Mouse (Mus musculus) urinary bladder, postnatal 36 days (tissue): ENCODE results near the gene Gata2.
"Not testable (repeated sequence)": the region's sequence is repeated elsewhere in the genome, so short reads cannot be mapped to it uniquely, and the experiment has no call there.

Experiments used
- DNase-seq, 2 experiments: peaks; one replicate each; pipeline ENCODE4 v3.0.0; 2022; ENCODE audit warnings: low spot score in 2 of 2, mixed read lengths in 1 of 2

Gene Gata2

DNA sequence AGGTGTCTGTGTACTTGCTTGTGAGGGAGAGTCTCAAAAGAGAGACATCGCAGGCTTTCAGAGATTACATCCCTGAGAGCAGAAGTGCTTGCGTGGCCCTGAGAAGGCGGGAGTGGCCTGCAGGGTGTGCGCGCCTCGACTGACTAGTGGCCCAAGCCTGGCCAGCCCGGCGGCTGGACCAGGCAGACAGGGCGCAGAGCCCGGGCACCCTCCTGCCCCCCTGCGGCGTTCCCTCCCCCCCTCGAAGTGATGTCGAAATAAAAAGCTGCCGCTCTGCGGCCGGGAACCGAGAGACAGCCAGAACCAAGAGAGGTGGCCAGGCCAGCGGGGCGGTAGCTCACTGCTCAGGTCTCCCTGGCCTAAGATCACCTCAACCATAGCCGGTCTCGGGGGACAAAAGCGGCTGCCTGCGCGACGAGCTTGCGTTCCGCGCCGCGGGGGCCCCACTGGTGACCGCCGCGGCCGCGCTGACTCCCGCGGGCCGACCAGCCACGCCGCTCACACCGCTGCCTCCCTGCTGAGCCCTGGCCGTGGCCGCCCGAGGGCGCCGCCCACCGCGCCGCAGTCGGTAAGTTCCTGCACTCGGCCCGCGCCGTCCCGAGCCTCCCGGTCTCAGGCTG lies at the start of gene Gata2:
TSS of gene Gata2 (plus strand) at position 459 of the 620 bp plus-strand sequence.
- DNase-seq, result peak; percentile 58 to 71

- DNase-seq, result no peak
Measured at GRCm38 (mm10) chr6:88145793-88146192, 47.9 kb upstream of the Gata2 start.

DNA sequence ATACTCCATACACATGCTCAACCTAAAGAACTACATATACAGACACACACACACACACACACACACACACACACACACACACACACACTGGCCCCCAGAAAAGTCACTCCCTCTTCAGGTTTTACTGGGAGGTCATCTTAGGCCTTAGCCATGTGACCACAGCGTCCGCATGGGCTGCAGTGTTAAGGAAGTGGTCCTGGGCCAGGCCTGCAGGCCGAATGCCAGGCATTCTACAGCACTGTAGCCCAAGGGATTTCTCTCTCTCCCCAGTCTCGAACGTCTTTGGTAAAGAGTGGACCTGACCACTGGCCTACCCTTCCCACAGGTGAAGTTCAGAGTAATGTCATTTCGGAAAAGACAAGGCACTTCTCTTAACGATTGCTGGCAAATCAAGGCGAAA lies 47.1 kb upstream of the Gata2 start:
- DNase-seq, result no peak

DNA sequence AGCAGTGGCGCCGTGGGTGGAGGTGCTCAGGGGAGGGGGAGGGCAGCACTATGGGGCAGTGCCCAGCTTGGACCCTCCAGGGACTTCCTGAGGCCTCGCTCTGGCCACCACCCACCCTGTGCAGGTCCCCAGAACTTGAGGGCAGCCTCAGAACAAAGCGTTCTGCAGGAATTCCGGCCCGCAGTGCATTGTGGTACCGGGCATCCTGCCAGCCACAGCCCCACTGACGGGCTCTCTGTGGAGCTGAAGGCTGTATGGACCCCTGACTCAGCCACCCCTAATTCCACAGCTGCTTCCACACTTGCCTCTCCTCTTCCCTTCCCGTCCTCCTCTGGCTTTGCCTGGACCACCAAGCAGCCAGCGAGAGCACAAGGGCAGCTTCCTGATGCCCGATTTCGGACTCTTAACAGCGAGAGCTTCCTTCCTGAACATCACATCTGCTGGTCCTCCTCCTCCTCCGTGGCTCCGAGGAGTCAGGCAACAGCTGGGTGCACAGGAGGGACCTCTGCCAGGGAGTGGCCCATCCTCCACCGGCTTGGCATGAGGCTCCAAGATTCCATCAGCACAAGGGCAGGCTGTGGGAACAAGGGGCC lies 46.2 kb upstream of the Gata2 start:
- peak in 1 of 2 experiments; percentile 22 for DNase-seq

DNA sequence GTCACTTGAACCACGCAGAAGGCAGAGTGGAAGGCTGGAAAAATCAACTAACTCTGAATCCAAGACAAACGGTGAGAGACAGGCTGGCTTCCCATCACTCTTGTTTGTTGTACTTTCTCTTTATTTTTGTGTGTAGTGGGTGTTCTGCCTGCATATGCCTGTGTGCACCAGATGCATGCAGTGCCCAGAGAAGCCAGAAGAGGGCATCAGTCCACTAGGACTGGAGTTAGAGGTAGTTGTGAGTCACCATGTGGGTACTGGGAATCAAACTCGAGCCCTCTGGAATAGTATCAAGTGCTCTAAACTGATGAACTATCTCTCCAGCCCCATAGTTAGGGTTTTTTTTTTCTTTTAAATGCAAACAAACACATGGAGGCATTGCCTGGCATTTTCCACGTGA lies 42.4 kb upstream of the Gata2 start:
- DNase-seq, result no peak

DNA sequence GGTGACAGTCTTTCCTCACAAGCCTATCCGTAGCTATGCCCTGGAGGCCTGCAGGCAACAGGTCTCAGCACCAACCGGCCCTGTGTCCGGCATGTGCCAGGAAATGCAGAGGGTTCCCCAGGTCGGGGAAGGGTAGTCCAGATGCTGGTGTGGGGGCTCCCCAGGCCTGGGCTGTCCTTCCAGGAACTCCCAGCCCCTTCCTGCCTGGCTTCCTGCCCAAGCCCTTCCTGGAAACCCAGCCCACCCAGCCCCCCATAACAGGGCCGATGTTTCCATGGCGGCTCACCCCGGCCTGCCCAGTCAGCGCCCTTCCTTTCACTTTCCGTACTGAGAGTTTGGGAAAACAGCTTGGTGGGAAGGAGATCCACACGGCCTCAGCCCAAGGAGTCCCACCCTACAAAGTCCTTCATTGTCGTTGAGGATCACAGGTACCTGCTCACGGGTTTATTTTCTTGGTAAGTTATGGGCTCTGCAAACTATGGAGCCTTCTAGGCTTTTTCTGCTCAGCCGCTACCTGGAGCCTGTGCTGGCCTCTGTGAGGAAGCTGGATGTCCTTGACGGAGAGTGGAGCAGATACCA lies 41.5 kb upstream of the Gata2 start:
- DNase-seq, result no peak

DNA sequence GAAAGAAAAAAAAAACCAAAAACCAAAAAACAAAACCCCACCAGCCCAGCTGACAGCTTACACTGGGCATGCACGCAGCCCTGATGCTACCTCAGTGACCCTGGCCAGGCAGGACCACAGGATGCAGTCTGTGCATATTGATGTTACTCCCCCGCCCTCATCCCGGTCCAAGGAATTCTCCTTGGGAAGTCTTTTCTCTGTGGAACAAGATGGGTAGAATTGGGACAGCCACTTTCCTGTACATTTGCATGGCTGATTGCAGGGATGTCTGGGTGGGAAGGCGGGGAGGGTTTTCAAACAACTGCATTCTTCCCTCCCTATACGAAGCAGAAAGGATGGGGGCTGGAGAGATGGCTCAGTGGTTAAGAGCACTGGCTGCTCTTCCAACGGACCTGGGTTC lies 40.7 kb upstream of the Gata2 start:
- no peak for DNase-seq

GRCm38 (mm10) chr6:88155614-88156013 lies 38.1 kb upstream of the Gata2 start:
- not testable (repeated sequence) for DNase-seq

- no peak for DNase-seq
Measured at GRCm38 (mm10) chr6:88158790-88159189, 34.9 kb upstream of the Gata2 start.

DNA sequence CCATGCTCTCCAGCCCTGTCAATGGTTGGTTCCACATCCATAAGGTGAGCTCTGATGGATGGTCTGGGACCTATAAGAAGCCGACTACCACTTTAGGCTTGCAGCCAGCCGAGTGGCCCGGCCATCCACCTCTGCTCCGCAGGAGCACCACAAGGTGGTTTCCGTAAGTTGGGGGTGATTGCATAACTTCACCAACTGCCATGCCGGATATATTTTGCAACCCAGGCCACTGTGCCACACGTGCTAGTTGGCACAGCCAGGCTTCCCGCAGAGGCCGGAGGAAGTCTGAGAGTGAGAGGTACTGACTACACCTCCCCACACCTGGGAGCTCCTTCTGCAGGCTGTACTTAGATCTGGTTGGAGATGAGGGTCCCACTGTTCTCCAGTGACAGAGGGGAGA lies 27.6 kb upstream of the Gata2 start:
- no peak for DNase-seq

DNA sequence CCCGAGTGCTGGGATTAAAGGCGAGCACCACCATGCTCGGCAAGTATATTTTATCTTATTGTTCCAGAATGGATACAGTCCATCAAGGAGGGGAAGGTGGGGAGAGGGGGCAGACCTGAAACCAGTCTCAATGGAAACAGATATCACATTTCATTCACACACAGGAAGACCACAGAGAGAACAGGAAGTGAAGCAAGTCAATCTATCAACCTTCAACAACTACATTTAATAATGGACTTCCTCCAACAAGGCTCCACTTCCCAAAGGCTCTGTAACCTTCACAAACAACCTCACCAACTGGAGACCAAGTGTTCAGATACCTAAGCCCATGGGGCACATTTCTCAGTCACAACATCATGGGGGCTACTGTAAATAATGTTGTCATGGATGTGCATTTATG lies 19.5 kb upstream of the Gata2 start:
- no peak for DNase-seq

- no peak for DNase-seq
Measured at GRCm38 (mm10) chr6:88174676-88175075, 19.0 kb upstream of the Gata2 start.

DNA sequence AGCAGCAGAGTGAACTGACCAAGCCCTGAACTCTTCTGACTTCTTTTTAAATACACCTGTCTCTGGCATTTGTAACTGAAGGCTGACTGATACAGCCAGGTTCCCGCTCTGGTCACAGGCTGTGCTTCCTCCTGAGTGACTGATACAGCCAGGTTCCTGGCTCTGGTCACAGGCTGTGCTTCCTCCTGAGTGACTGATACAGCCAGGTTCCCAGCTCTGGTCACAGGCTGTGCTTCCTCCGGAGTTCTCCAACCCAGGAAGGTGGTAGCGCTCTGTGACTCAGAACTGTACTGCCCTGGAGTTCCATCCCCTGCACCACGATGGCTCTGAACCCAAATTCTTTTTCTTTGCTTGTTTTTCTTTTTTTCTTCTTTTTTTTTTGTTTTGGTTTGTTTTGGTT lies 9.0 kb upstream of the Gata2 start:
- DNase-seq, result no peak

DNA sequence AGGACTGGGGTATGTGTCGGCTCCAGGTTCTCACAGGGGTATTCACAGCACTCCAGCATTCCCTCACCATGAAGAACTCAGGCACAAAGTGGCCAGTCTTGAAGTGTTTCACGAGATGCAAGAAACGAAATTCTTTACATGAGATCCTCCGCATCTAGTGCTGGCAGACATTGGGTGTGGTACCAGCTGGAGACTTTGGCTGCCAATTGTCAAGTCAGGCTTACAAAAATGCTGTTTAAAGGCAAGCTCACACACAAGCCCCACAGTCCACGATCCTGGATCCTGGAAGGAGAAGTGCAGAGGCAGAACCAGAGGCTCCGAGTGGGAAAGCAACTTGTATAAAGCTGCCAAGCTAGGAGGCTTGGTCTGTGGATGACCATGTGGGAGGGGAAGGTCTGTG lies 5.5 kb upstream of the Gata2 start:
- no peak for DNase-seq

DNA sequence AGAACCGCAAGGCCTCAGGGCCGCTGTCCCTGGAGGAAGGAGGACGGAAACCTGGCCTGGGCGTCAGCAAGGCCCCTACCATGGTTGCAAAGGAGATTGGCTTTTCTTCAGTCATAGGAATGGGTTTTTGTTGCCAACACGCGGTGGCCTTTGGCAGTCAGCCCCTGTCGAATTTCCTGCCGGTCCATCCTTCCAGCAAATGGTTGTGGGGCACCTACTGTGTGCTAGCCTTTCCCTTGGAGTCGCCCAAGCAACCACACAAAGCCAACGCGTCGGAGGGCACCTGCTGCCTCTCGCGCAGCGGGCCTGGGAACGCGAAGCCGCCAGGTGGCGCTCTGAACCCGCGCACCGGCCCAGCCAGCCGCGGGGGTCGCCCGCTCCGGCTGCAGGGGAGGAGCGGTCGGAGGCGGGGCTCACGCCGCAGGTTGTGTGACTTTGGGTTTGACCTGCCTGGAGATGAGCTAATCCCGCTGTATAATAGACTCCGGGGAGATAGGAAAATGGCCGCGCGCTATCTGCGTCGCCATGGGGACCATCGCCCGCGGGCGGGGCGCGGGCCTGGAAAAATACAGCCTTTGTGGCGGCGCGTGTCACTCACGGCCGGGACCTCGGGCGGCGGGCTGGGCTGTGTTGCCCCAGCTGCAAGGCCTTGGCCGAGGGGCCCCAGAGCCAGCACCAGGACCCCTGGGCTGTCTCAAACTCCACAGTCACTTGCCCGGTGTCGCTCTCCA lies 4.2 kb upstream of the Gata2 start:
- peak; percentile 80 to 85 for DNase-seq

DNA sequence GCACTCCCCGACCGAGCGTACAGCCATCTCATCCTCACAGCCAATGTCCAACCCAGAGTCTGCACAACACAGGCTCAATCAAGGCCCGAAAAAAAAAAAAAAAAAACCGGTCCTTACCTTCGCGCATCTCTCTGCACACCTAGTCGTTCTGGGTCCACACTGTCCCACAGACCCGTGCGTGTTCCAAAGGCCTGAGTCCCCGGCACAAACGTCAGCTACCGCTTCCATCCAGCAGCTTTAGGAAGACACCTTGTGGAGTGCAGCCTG lies 3.7 kb upstream of the Gata2 start:
- DNase-seq, result no peak

DNA sequence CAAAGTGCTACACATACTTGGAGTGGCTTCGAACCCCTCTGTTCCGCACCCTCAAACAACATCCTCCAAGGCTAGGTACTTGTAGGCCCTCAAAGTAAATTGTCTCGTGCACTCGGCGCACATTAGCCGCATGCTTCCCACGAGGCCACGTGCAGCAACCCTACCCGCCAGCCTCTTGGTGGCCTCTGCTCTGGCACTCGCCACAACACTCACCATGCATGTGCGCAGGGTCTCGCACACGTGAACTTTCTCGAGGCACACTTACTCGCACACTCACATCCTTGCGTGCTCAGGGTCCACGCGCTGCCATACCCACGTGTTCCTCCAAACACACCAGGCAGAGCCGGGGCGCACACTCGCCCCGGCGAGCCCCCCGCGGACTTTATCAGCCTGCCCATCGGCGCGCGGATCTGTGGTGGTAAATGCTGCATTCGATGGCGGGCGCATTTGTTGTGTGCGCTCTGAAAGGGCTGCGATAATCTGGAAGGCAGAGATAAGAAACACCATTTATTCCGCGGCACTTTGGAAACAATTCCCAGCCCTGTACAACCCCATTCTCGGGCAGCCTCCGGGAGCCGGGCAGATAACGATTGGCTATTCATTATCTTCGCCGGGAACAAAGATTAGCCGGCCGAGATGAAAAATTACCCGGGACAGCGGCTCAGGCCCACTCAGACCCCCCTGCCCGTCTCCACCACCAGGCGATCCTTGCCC lies 3.2 kb upstream of the Gata2 start:
- no peak for DNase-seq

GRCm38 (mm10) chr6:88191024-88191365 lies 2.7 kb upstream of the Gata2 start:
- no peak for DNase-seq

DNA sequence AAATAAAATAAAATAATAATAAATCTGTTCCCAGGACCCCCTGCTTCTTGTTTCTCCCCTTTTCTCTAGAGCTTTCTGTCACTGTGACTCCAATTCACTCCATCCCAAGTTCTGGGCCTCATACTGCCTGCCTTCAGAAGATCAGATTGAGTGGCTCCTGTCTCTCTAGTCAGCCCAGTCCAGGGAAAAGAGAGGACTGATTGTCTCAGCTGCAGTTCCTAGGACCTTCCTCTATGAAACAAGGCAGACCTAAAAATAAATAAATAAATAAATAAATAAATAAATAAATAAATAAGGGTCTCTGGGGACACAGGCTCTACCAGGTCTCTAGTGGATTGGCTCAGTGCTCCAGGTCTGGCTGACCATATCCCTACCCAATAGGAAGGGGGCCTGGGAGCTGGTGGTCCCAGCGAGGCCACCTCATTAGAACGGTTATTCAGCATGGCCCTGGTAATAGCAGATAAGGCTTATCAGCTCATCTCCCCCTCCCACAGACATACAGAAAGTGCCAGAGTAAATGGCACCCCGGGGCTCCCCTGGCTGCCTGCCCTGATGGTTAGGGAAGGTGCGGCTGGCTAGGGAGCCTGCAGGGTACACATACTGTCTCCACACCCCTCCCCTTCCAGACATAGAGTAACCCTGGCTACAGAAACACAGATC lies 2.1 kb upstream of the Gata2 start:
- no peak for DNase-seq

- DNase-seq, result no peak
Measured at GRCm38 (mm10) chr6:88192756-88193155, 935 bp upstream of the Gata2 start.

DNA sequence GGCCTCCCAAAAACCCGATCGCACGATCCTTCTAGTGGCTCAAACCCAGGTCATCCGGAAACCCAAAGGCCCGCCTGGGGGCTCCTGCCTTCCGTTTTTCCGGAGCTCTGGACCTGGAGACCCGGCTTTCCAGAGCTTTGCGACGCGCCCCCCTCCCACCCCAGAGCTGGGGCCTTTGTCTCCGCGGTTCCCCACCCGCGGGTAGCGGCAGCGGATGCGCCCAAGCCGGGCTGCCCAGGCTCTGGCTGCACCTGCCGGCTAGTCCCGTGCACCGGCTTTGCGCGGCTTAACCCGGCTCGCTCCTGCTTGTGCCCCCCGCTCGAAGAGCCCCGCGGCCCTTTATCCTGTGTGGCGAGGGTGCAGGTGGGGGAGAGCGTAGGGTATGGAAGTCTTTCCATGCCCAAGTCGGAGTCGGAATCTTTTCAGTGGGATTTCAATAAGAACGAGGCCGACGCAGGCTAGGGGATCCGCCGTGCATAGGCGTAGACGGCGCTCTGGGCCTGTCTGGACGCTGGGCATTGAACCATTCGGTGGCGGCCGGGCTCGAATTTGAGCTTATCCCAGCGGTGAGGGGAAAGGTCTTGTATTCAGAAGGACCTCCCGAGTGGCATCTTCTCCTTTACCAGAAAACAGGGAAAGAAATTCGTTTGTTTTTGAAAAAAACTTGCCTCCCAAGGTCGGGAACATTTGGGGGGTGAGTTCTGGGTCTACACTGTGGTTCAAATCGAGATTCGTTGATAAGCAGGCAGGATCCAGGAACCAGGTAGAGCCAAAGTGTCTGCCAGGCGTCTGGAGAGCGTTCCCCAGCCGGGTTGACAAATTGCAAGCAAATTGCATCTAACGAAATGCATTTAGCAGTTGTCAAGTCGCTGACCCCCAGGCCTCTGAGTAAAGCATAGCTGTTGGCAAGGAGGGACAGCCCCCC lies 624 bp downstream of the Gata2 start:
- no peak for DNase-seq
